Mouse (Mus musculus) small intestine, adult 2 months (tissue): ENCODE measurements around the gene Fkbp1b. TPM values are rescaled to one million over a fixed set of nuclear protein-coding genes. Genes with fewer than 3 reads are reported as not detected.

Experiments used
- H3K27ac ChIP-seq: fragments of 200-500 bp; 2 replicates; pipeline ENCODE4 v1.5.1; 2012; ENCODE audit warnings: low read depth, low read length, control low read depth, inconsistent platforms; ENCODE audit not compliant: insufficient read depth
- H3K27me3 ChIP-seq: fragments of 200-500 bp; 2 replicates; pipeline ENCODE4 v1.6.1; 2012; ENCODE audit warnings: mild to moderate bottlenecking, moderate library complexity, low read length, inconsistent platforms; ENCODE audit not compliant: control insufficient read depth, insufficient read depth
- H3K36me3 ChIP-seq: fragments of 200-500 bp; 2 replicates; pipeline ENCODE4 v1.6.1; 2012; ENCODE audit warnings: mild to moderate bottlenecking, low read length, control low read depth, inconsistent platforms; ENCODE audit not compliant: control insufficient read depth, insufficient read depth
- H3K4me1 ChIP-seq: fragments of 200-500 bp; 2 replicates; pipeline ENCODE4 v1.6.1; 2012; ENCODE audit warnings: low read length, inconsistent platforms, mixed read lengths; ENCODE audit not compliant: control insufficient read depth, insufficient read depth, insufficient read length
- H3K4me3 ChIP-seq: fragments of 200-500 bp; 2 replicates; pipeline ENCODE4 v1.5.1; 2012; ENCODE audit warnings: low read depth, mild to moderate bottlenecking, control low read depth, inconsistent platforms, low read length, moderate library complexity
- CTCF ChIP-seq: fragments of 200-500 bp; IDR thresholded peaks from 2 replicates; pipeline ENCODE4 v1.5.1; 2012; ENCODE audit warnings: low read depth, mild to moderate bottlenecking, control low read depth, inconsistent platforms, low read length, moderate library complexity, mixed read lengths; ENCODE audit not compliant: insufficient replicate concordance, insufficient read length; ENCODE audit errors: extremely low read depth
- POLR2A ChIP-seq: fragments of 200-500 bp; IDR thresholded peaks from 2 replicates; pipeline ENCODE4 v1.6.1; 2012; ENCODE audit warnings: low read depth, mild to moderate bottlenecking, control low read depth, inconsistent platforms, low read length, moderate library complexity
- WGBS: fragments of 180-500 bp; shearing (Covaris S2); methylation state at CpG from one replicate; pipeline ENCODE4 v1.1.7; 2018; 5-methylcytosine and 5-hydroxymethylcytosine counted together
- polyA plus RNA-seq: library from polyadenylated mRNA; depleted of rRNA; stranded (reverse); fragments of >200 nt; gene quantifications from 2 replicates; pipeline ENCODE4 v1.2.3, GENCODE M21; 2012

Fkbp1b gene
- polyA plus RNA-seq, 1 experiment = 1.7 TPM

DNA sequence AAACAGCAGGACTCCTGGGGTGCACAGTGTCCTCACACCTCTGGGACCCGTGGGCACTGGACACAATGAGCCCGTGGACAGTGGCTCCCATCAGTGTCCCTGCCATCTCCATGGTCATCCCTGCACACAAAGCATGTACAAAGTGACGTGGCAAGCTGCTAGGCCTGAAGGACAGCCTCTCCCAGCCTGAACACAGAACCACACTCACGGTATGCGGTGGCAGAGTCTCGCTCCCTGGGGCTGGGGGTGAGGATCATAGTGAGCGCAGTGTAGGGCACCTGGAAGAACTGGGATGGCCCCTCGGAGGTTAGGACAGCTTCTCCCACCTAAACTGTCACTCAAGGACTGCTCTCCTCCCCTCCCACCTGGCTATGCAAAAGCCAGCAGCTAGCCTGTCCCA is 27.5 kb upstream of the Fkbp1b start:
- Histone ChIP-seq H3K4me1 (peaks cover 1% of the 10 kb centered on the region; the same call in 1 of the 2 replicates), H3K27ac (no peak overlapping the region), H3K36me3 (no peaks in the 10 kb centered on the region), H3K4me3 (no peak overlapping the region), H3K27me3 (0 out of 2 replicates have a peak, but pooled peaks cover 5% of the 10 kb centered on the region)
- 89% methylated on average over 8 of the region's 8 CpGs for WGBS
- no peak for TF ChIP-seq CTCF
- TF ChIP-seq POLR2A = no peak

DNA sequence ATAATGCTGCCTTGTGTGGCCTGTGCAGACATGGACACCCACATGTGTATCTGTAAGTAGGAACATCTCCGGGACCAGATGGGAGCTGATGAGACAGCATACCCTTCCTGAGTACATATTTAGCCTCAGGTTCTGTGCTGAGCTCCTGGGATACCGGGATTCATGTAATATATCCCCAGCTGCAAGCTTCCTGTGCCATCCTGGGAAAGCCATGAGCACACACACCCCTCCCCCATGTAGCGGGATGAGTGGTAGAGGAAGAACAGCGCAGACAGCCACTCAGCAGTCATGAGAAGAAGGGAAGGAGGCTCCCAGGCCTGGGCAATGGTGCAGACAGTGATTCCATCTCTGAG is 22.9 kb upstream of the Fkbp1b start:
- no peaks in the 10 kb centered on the region for H3K27me3 ChIP-seq
- 81% methylated on average over 4 of the region's 4 CpGs for WGBS
- H3K4me3 ChIP-seq = no peak overlapping the region
- H3K27ac ChIP-seq = no peak overlapping the region
- TF ChIP-seq POLR2A (no peak), CTCF (no peak)
- no peaks in the 10 kb centered on the region for H3K4me1 ChIP-seq
- H3K36me3 ChIP-seq = no peaks in the 10 kb centered on the region

DNA sequence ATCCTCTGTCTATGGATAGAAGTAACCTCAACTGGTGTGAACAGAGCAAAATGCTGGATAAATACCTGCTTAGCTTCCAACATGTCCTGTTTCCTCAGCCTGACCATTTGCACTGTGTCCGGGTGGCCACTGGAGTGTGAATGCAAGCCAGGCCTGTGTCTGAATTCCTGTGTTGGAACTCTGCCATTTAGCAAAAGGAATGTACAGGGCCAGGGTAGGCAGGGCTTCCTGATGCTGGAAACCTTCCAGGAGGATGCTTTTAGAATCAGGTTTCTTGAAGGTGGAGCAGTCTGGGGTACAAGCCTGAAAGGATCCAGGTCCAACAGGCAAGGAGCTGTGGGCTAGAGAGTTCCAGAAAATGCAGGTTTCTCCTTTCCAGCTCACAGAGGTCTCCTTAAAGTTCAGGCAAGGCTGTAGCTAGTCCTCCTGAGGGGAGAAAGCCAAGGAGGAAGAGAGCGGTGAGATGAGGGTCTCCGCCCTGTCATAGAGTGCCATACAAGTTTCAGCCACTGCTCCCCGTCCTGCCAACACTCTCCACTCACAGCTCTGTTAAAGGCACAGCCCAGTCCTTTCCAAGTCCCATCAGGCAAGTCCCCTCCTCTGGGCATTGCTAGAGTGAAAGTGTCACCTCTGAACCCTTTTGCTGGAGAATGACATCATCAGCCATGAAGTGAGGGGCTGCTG is 22.4 kb upstream of the Fkbp1b start:
- Histone ChIP-seq H3K4me3 (no peak overlapping the region), H3K36me3 (no peaks in the 10 kb centered on the region), H3K4me1 (no peaks in the 10 kb centered on the region), H3K27ac (no peak overlapping the region), H3K27me3 (no peaks in the 10 kb centered on the region)
- TF ChIP-seq CTCF (no peak), POLR2A (no peak)
- 68% methylated on average over 4 of the region's 4 CpGs for WGBS

DNA sequence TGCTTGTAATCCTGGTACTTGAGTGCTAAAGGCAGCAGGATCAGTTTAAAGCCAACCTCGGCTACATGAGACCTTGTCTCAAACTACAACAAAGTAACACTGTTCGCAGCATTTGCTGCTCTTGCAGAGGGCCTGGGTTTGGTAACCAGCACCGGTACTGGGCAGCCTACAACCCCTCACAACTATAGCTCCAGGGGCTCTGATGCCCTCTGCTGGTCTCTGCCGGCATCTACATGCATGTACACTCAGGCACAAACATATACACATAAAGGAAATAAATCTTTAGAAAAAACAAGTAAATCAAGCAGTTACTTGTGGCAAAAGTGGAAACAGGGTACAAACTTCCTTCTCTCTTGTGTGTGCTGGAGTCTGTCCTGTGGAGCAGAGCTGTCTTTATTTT is 21.3 kb upstream of the Fkbp1b start:
- WGBS = 91% methylated on average over 4 of the region's 4 CpGs
- H3K4me1 ChIP-seq = no peaks in the 10 kb centered on the region
- H3K36me3 ChIP-seq = no peaks in the 10 kb centered on the region
- H3K27ac ChIP-seq = no peak overlapping the region
- H3K27me3 ChIP-seq = no peaks in the 10 kb centered on the region
- H3K4me3 ChIP-seq = no peak overlapping the region
- TF ChIP-seq POLR2A (no peak), CTCF (peak; percentile 34; the same call in 1 of the 2 replicates)

DNA sequence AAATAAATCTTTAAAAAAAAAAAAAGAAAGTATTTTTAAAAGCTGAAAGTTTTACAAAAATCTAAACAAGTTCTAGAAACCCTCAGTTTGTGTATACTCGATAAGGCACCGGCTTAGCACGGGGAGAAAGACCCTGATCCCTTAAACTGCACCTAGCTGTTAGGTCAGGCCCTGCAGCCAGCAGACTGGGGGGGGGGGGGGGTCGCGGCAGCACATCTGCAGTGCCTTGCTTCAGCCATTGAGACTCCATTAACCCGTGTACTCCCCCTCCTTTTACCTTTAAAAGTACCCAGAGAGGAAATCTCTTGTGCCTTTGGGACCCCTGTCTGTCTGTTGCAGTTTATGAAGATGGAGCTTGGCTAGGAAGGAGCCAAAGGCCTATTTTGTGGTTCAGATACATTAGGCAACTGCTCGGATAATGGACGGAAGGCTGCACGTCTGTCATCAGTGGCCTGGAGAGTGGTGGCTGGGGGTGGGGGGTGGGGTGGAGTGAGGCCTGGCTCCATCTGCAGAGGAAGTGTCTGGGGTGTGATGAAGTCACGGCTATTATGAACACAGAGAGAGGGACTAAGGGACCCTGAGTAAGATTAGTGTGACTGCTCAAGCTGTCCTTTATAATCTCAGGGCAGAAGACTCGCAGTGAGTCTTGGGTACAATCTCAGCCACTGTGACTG is 18.0 kb upstream of the Fkbp1b start:
- WGBS = 65% methylated on average over 11 of the region's 11 CpGs
- no peaks in the 10 kb centered on the region for H3K36me3 ChIP-seq
- no peak for TF ChIP-seq POLR2A
- no peak for TF ChIP-seq CTCF
- H3K27me3 ChIP-seq = no peaks in the 10 kb centered on the region
- H3K4me1 ChIP-seq = no peaks in the 10 kb centered on the region
- no peak overlapping the region for H3K4me3 ChIP-seq
- no peak overlapping the region for H3K27ac ChIP-seq

DNA sequence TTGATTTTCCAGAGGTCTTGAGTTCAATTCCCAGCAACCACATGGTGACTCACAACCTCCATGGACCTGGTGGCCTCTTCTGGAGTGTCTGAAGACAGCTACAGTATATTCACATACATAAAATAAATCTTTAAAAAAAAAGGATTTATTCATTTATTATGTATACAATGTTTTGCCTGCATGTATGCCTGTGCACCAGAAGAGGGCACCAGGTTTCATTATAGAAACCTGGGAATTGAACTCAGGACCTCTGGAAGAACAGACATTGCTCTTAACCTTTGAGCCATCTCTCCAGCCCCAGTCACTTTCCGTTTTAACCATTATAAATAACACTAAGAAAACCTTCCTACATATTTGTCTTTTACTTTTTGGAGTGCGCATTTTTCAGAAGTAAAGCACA is 15.4 kb upstream of the Fkbp1b start:
- TF ChIP-seq CTCF (no peak), POLR2A (no peak)
- H3K27me3 ChIP-seq = no peaks in the 10 kb centered on the region
- H3K27ac ChIP-seq = no peak overlapping the region
- no peaks in the 10 kb centered on the region for H3K4me1 ChIP-seq
- H3K4me3 ChIP-seq = no peak overlapping the region
- 80% methylated on average over 2 of the region's 2 CpGs for WGBS
- H3K36me3 ChIP-seq = no peaks in the 10 kb centered on the region

DNA sequence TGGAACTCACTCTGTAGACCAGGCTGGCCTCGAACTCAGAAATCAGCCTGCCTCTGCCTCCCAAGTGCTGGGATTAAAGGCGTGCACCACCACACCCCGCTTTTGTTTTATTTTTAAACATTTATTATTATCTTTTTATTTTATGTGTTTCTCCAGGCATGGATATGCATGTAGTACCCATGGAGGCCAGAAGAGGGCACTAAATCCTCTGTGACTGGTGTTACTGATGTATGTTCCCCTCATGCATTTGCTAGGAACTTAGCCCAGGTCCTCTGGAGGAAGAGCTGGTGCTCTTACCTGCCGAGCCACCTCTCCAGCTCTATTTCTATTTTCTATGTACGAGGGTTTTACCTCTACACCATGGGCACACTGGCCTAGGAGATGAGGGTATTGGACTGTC is 14.8 kb upstream of the Fkbp1b start:
- Histone ChIP-seq H3K27me3 (no peaks in the 10 kb centered on the region), H3K4me3 (no peak overlapping the region), H3K36me3 (no peaks in the 10 kb centered on the region), H3K27ac (no peak overlapping the region), H3K4me1 (no peaks in the 10 kb centered on the region)
- WGBS = 96% methylated on average over 5 of the region's 5 CpGs
- TF ChIP-seq CTCF = peak; percentile 38; the same call in 1 of the 2 replicates
- TF ChIP-seq POLR2A = no peak
